Mouse (Mus musculus) hindbrain, postnatal 0 days (tissue): Measurements from ENCODE around the gene Bloc1s1. TPM values are rescaled to one million over a fixed set of nuclear protein-coding genes. Genes with fewer than 3 reads are reported as not detected.

ENCODE experiments used
- ATAC-seq: fragments of 200-750 bp; cut with Nextera tagmentation; 2 replicates; pipeline ENCODE4 v1.8.0; 2017; ENCODE audit warnings: mild to moderate bottlenecking, moderate TSS enrichment, moderate library complexity
- DNase-seq: peaks from one replicate; pipeline ENCODE4 v3.0.0-alpha.2; 2015; ENCODE audit warnings: low spot score
- H3K27ac ChIP-seq: fragments of 300-500 bp; sonication (generic); 2 replicates; pipeline ENCODE4 v1.5.1; 2014; ENCODE audit warnings: mild to moderate bottlenecking
- H3K27me3 ChIP-seq: fragments of 300-500 bp; sonication (generic); 2 replicates; pipeline ENCODE4 v1.6.1; 2014; ENCODE audit warnings: low read length, mixed read lengths; ENCODE audit not compliant: insufficient read depth
- H3K36me3 ChIP-seq: fragments of 300-500 bp; sonication (generic); 2 replicates; pipeline ENCODE4 v1.6.1; 2014; ENCODE audit warnings: low read length, mixed read lengths; ENCODE audit not compliant: insufficient read depth
- H3K4me1 ChIP-seq: fragments of 300-500 bp; sonication (generic); 2 replicates; pipeline ENCODE4 v1.6.1; 2014; ENCODE audit warnings: antibody characterized with exemption, low read length, mixed read lengths; ENCODE audit not compliant: insufficient read depth
- H3K4me2 ChIP-seq: fragments of 300-500 bp; sonication (generic); 2 replicates; pipeline ENCODE4 v1.6.1; 2014; ENCODE audit warnings: low read depth, mild to moderate bottlenecking, low read length, moderate library complexity, mixed read lengths
- H3K4me3 ChIP-seq: fragments of 300-500 bp; sonication (generic); 2 replicates; pipeline ENCODE4 v1.5.1; 2014; ENCODE audit warnings: low read length
- H3K9ac ChIP-seq: fragments of 300-500 bp; sonication (generic); replicated peaks from 2 replicates; pipeline ENCODE4 v1.6.1; 2014; ENCODE audit warnings: mild to moderate bottlenecking, low read length, moderate library complexity, mixed read lengths
- H3K9me3 ChIP-seq: fragments of 300-500 bp; sonication (generic); 2 replicates; pipeline ENCODE4 v1.6.1; 2016; ENCODE audit warnings: low read length, mixed read lengths
- CTCF ChIP-seq: IDR thresholded peaks from 2 replicates; pipeline ENCODE4 v1.5.1; 2016; ENCODE audit warnings: antibody characterized with exemption, control low read depth, low read depth
- WGBS: fragments of 180-500 bp; shearing (Covaris S2); extraction: QIAGEN DNeasy Blood & Tissue Kit; methylation state at CpG from one replicate; pipeline ENCODE4 v1.1.7; 2014; 5-methylcytosine and 5-hydroxymethylcytosine counted together
- polyA plus RNA-seq: library from polyadenylated mRNA; unstranded; fragments of >200 nt; fragmentation: Nextera tagmentation; extraction: Ambion mirVana; gene quantifications from 2 replicates; pipeline ENCODE4 v1.2.1, GENCODE M21; 2015
- total RNA-seq: library from RNA; depleted of rRNA; stranded (reverse); fragments of >200 nt; gene quantifications from 2 replicates; pipeline ENCODE4 v1.2.3, GENCODE M21; 2014

Gene Bloc1s1
- total and polyA plus RNA-seq, 2 experiments from 2014 or later, result 97.6 to 298 TPM

GRCm38 (mm10) chr10:128922822-128923012, 1.1 kb downstream of the Bloc1s1 start, which contains the start of gene Rdh5:
Rdh5 (minus strand) TSS chr10:128922888.
- H3K9ac ChIP-seq, result peak within 1 kb of the TSS; percentile 72
- TF ChIP-seq CTCF, result no peak
- peak within 1 kb of the TSS; percentile 65 for H3K4me3 ChIP-seq
- no peak for ATAC-seq
- peak within 1 kb of the TSS; percentile 72 for H3K4me2 ChIP-seq
- no peaks in the 10 kb centered on the region for H3K9me3 ChIP-seq
- H3K27ac ChIP-seq, result peak within 1 kb of the TSS; percentile 95
- peaks cover 23% of the 10 kb centered on the region for H3K4me1 ChIP-seq
- DNase-seq, result no peak
- no peaks in the 10 kb centered on the region for H3K36me3 ChIP-seq
- WGBS, result 6% methylated on average over 1 of the region's 1 CpGs
- no peaks in the 10 kb centered on the region for H3K27me3 ChIP-seq

- peak overlapping the region; percentile 72 for H3K4me2 ChIP-seq
- peak; percentile 61 for DNase-seq
- H3K27me3 ChIP-seq, result no peaks in the 10 kb centered on the region
- H3K4me3 ChIP-seq, result peak overlapping the region; percentile 65
- no peak overlapping the region; the same call in 1 of the 2 replicates for H3K9ac ChIP-seq
- no peak for ATAC-seq
- H3K4me1 ChIP-seq, result peaks cover 23% of the 10 kb centered on the region
- H3K36me3 ChIP-seq, result no peaks in the 10 kb centered on the region
- WGBS, result 48% methylated on average over 16 of the region's 16 CpGs
- TF ChIP-seq CTCF, result no peak
- H3K27ac ChIP-seq, result peak overlapping the region; percentile 95
- no peaks in the 10 kb centered on the region for H3K9me3 ChIP-seq
These were observed 1.7 kb downstream of the Bloc1s1 start for GRCm38 (mm10) chr10:128921883-128922821.

- no peak for TF ChIP-seq CTCF
These were observed 2.6 kb downstream of the Bloc1s1 start for GRCm38 (mm10) chr10:128921251-128921650.

GRCm38 (mm10) chr10:128920736-128921161, 3.1 kb downstream of the Bloc1s1 start:
- DNase-seq, result no peak

More at GRCm38 (mm10) chr10:128921251-128921650, 2.6 kb downstream of the Bloc1s1 start:
- 29% methylated on average over 1 of the region's 1 CpGs for WGBS
- Histone ChIP-seq H3K27me3 (no peaks in the 10 kb centered on the region), H3K4me3 (no peak overlapping the region), H3K27ac (peak overlapping the region; percentile 95), H3K4me2 (peak overlapping the region; percentile 72; the same call in 1 of the 2 replicates), H3K9me3 (no peaks in the 10 kb centered on the region), H3K4me1 (peaks cover 23% of the 10 kb centered on the region), H3K36me3 (no peaks in the 10 kb centered on the region; the same call in 1 of the 2 replicates), H3K9ac (no peak overlapping the region)
- ATAC-seq (no peak), DNase-seq (no peak)

GRCm38 (mm10) chr10:128919966-128920365, 3.9 kb downstream of the Bloc1s1 start:
- Histone ChIP-seq H3K4me1 (peaks cover 23% of the 10 kb centered on the region), H3K4me3 (no peak overlapping the region), H3K9me3 (no peaks in the 10 kb centered on the region), H3K27ac (peak overlapping the region; percentile 89), H3K9ac (no peak overlapping the region; the same call in 1 of the 2 replicates), H3K4me2 (no peak overlapping the region), H3K27me3 (no peaks in the 10 kb centered on the region), H3K36me3 (no peaks in the 10 kb centered on the region; the same call in 1 of the 2 replicates)
- DNase-seq (no peak), ATAC-seq (no peak)
- WGBS, result 75% methylated on average over 7 of the region's 7 CpGs
- no peak for TF ChIP-seq CTCF

More at GRCm38 (mm10) chr10:128920736-128921161, 3.1 kb downstream of the Bloc1s1 start:
- WGBS, result 56% methylated on average over 3 of the region's 3 CpGs
- peaks cover 23% of the 10 kb centered on the region for H3K4me1 ChIP-seq
- no peak for ATAC-seq
- no peaks in the 10 kb centered on the region for H3K27me3 ChIP-seq
- no peaks in the 10 kb centered on the region for H3K9me3 ChIP-seq
- no peak for TF ChIP-seq CTCF
- no peaks in the 10 kb centered on the region; the same call in 1 of the 2 replicates for H3K36me3 ChIP-seq
- no peak overlapping the region for H3K4me3 ChIP-seq
- no peak overlapping the region for H3K9ac ChIP-seq
- H3K27ac ChIP-seq, result peak overlapping the region; percentile 95
- H3K4me2 ChIP-seq, result no peak overlapping the region

GRCm38 (mm10) chr10:128919203-128919631, 4.6 kb downstream of the Bloc1s1 start:
- DNase-seq, result peak; percentile 73
- H3K9me3 ChIP-seq, result no peaks in the 10 kb centered on the region
- peak overlapping the region; percentile 89 for H3K27ac ChIP-seq
- peak overlapping the region; percentile 1; the same call in 1 of the 2 replicates for H3K4me2 ChIP-seq
- ATAC-seq, result peak; percentile 36
- H3K36me3 ChIP-seq, result no peaks in the 10 kb centered on the region; the same call in 1 of the 2 replicates
- TF ChIP-seq CTCF, result no peak
- no peak overlapping the region for H3K4me3 ChIP-seq
- H3K9ac ChIP-seq, result no peak overlapping the region; the same call in 1 of the 2 replicates
- H3K27me3 ChIP-seq, result no peaks in the 10 kb centered on the region
- 9% methylated on average over 6 of the region's 6 CpGs for WGBS
- H3K4me1 ChIP-seq, result peaks cover 22% of the 10 kb centered on the region
